Mouse (Mus musculus) neural tube, embryonic 11.5 days (tissue): ENCODE data around the gene Tmem186. TPM values are rescaled to one million over a fixed set of nuclear protein-coding genes. Genes with fewer than 3 reads are reported as not detected.

Experiments used
- ATAC-seq: fragments of 200-750 bp; cut with Nextera tagmentation; 2 replicates; pipeline ENCODE4 v1.8.0; 2017; ENCODE audit warnings: moderate number of reproducible peaks, mild to moderate bottlenecking, moderate TSS enrichment, moderate library complexity; ENCODE audit not compliant: insufficient read depth, low FRiP score, low TSS enrichment
- DNase-seq: peaks from one replicate; pipeline ENCODE4 v3.0.0-alpha.2; 2015; ENCODE audit warnings: low spot score
- H3K27ac ChIP-seq: fragments of 300-500 bp; sonication (generic); 2 replicates; pipeline ENCODE4 v1.5.1; 2014; ENCODE audit warnings: low read depth, mild to moderate bottlenecking, low read length
- H3K27me3 ChIP-seq: fragments of 300-500 bp; sonication (generic); 2 replicates; pipeline ENCODE4 v1.6.1; 2014; ENCODE audit warnings: mild to moderate bottlenecking, low read length, mixed read lengths; ENCODE audit not compliant: control insufficient read depth, insufficient read depth
- H3K36me3 ChIP-seq: fragments of 300-500 bp; sonication (generic); 2 replicates; pipeline ENCODE4 v1.6.1; 2014; ENCODE audit warnings: mild to moderate bottlenecking, low read length, moderate library complexity, mixed read lengths; ENCODE audit not compliant: control insufficient read depth, insufficient read depth
- H3K4me1 ChIP-seq: fragments of 300-500 bp; sonication (generic); 2 replicates; pipeline ENCODE4 v1.6.1; 2014; ENCODE audit warnings: low read length, mixed read lengths; ENCODE audit not compliant: control insufficient read depth, insufficient read depth
- H3K4me2 ChIP-seq: fragments of 300-500 bp; sonication (generic); 2 replicates; pipeline ENCODE4 v1.6.1; 2014; ENCODE audit warnings: low read depth, mild to moderate bottlenecking, moderate library complexity
- H3K4me3 ChIP-seq: fragments of 300-500 bp; sonication (generic); 2 replicates; pipeline ENCODE4 v1.5.1; 2014; ENCODE audit warnings: low read depth, low read length
- H3K9ac ChIP-seq: fragments of 300-500 bp; sonication (generic); 2 replicates; pipeline ENCODE4 v1.6.1; 2014; ENCODE audit warnings: mild to moderate bottlenecking, low read length
- H3K9me3 ChIP-seq: fragments of 300-500 bp; sonication (generic); 2 replicates; pipeline ENCODE4 v1.6.1; 2016; ENCODE audit warnings: low read length; ENCODE audit not compliant: control insufficient read depth
- WGBS: fragments of 180-500 bp; shearing (Covaris S2); extraction: QIAGEN DNeasy Blood & Tissue Kit; methylation state at CpG from one replicate; pipeline ENCODE4 v1.1.7; 2014; 5-methylcytosine and 5-hydroxymethylcytosine counted together
- polyA plus RNA-seq: library from polyadenylated mRNA; unstranded; fragments of >200 nt; fragmentation: Nextera tagmentation; extraction: Ambion mirVana; gene quantifications from 2 replicates; pipeline ENCODE4 v1.2.1, GENCODE M21; 2014

The Tmem186 gene
- polyA plus RNA-seq, 1 experiment from 2014 or later: 24.1 TPM

GRCm38 (mm10) chr16:8676800-8677199 lies 39.3 kb upstream of the Tmem186 start:
- Histone ChIP-seq H3K4me2 (no peak overlapping the region), H3K36me3 (no peaks in the 10 kb centered on the region), H3K9ac (no peak overlapping the region), H3K9me3 (no peaks in the 10 kb centered on the region), H3K27me3 (0 out of 2 replicates have a peak, but pooled peaks cover 5% of the 10 kb centered on the region), H3K4me1 (no peaks in the 10 kb centered on the region), H3K4me3 (no peak overlapping the region), H3K27ac (no peak overlapping the region)
- no peak for ATAC-seq
- peak; percentile 51 for DNase-seq
- WGBS: 51% methylated on average over 4 of the region's 4 CpGs

- Histone ChIP-seq H3K9ac (no peak overlapping the region), H3K9me3 (no peaks in the 10 kb centered on the region), H3K4me3 (no peak overlapping the region), H3K27me3 (0 out of 2 replicates have a peak, but pooled peaks cover 5% of the 10 kb centered on the region), H3K4me1 (no peaks in the 10 kb centered on the region), H3K27ac (no peak overlapping the region), H3K4me2 (no peak overlapping the region), H3K36me3 (no peaks in the 10 kb centered on the region)
- ATAC-seq (no peak), DNase-seq (no peak)
- WGBS: 79% methylated on average over 2 of the region's 2 CpGs
Observed at GRCm38 (mm10) chr16:8676228-8676627, 38.7 kb upstream of the Tmem186 start.

- ATAC-seq: no peak
- Histone ChIP-seq H3K9me3 (no peaks in the 10 kb centered on the region), H3K36me3 (no peaks in the 10 kb centered on the region), H3K4me2 (no peak overlapping the region), H3K9ac (no peak overlapping the region), H3K4me1 (peaks cover 2% of the 10 kb centered on the region), H3K27ac (no peak overlapping the region), H3K4me3 (no peak overlapping the region), H3K27me3 (0 out of 2 replicates have a peak, but pooled peaks cover 5% of the 10 kb centered on the region)
- WGBS: 88% methylated on average over 8 of the region's 8 CpGs
- no peak for DNase-seq
Observed at GRCm38 (mm10) chr16:8675559-8675958, 38.0 kb upstream of the Tmem186 start.

GRCm38 (mm10) chr16:8674165-8674564 lies 36.7 kb upstream of the Tmem186 start:
- H3K27ac ChIP-seq: no peak overlapping the region
- H3K4me3 ChIP-seq: no peak overlapping the region
- 5% methylated on average over 8 of the region's 8 CpGs for WGBS
- ATAC-seq (no peak), DNase-seq (peak; percentile 72)
- H3K36me3 ChIP-seq: no peaks in the 10 kb centered on the region
- no peaks in the 10 kb centered on the region for H3K9me3 ChIP-seq
- H3K9ac ChIP-seq: no peak overlapping the region
- H3K4me1 ChIP-seq: peaks cover 14% of the 10 kb centered on the region
- H3K4me2 ChIP-seq: no peak overlapping the region
- 0 out of 2 replicates have a peak, but pooled peaks cover 5% of the 10 kb centered on the region for H3K27me3 ChIP-seq

- no peak overlapping the region for H3K27ac ChIP-seq
- WGBS: 72% methylated on average over 6 of the region's 6 CpGs
Observed at GRCm38 (mm10) chr16:8673343-8673742, 35.8 kb upstream of the Tmem186 start.

GRCm38 (mm10) chr16:8672811-8673210 lies 35.3 kb upstream of the Tmem186 start:
- Histone ChIP-seq H3K9me3 (no peaks in the 10 kb centered on the region), H3K27ac (no peak overlapping the region), H3K27me3 (0 out of 2 replicates have a peak, but pooled peaks cover 5% of the 10 kb centered on the region), H3K4me1 (peaks cover 24% of the 10 kb centered on the region), H3K4me2 (no peak overlapping the region; the same call in 1 of the 2 replicates), H3K4me3 (no peak overlapping the region), H3K36me3 (no peaks in the 10 kb centered on the region), H3K9ac (no peak overlapping the region)
- ATAC-seq: no peak
- no peak for DNase-seq

More at GRCm38 (mm10) chr16:8673343-8673742, 35.8 kb upstream of the Tmem186 start:
- Histone ChIP-seq H3K4me1 (peaks cover 20% of the 10 kb centered on the region), H3K36me3 (no peaks in the 10 kb centered on the region), H3K4me2 (no peak overlapping the region), H3K9ac (no peak overlapping the region), H3K9me3 (no peaks in the 10 kb centered on the region), H3K4me3 (no peak overlapping the region), H3K27me3 (0 out of 2 replicates have a peak, but pooled peaks cover 5% of the 10 kb centered on the region)
- no peak for ATAC-seq
- DNase-seq: no peak

- WGBS: 2% methylated on average over 18 of the region's 18 CpGs
- 0 out of 2 replicates have a peak, but pooled peaks cover 5% of the 10 kb centered on the region for H3K27me3 ChIP-seq
- peak overlapping the region; percentile 62 for H3K4me3 ChIP-seq
- ATAC-seq (no peak), DNase-seq (no peak)
- peak overlapping the region; percentile 64 for H3K4me2 ChIP-seq
- peaks cover 28% of the 10 kb centered on the region for H3K4me1 ChIP-seq
- H3K9ac ChIP-seq: peak overlapping the region; percentile 37; the same call in 1 of the 2 replicates
- H3K9me3 ChIP-seq: no peaks in the 10 kb centered on the region
- no peak overlapping the region for H3K27ac ChIP-seq
- no peaks in the 10 kb centered on the region for H3K36me3 ChIP-seq
Observed at GRCm38 (mm10) chr16:8672350-8672687, 34.8 kb upstream of the Tmem186 start.

GRCm38 (mm10) chr16:8671551-8672349 lies 34.2 kb upstream of the Tmem186 start, which contains the start of gene Carhsp1:
Gene Carhsp1, minus strand, starts transcription at chr16:8672155.
- Histone ChIP-seq H3K4me2 (peak within 1 kb of the TSS; percentile 64), H3K9me3 (no peaks in the 10 kb centered on the region), H3K36me3 (no peaks in the 10 kb centered on the region), H3K9ac (peak within 1 kb of the TSS; percentile 69), H3K4me1 (peaks cover 28% of the 10 kb centered on the region), H3K27ac (peak within 1 kb of the TSS; percentile 31; the same call in 1 of the 2 replicates), H3K4me3 (peak within 1 kb of the TSS; percentile 62), H3K27me3 (0 out of 2 replicates have a peak, but pooled peaks cover 5% of the 10 kb centered on the region)
- DNase-seq (peak; percentile 97), ATAC-seq (peak; percentile 89)
- under 1% methylated on average over 67 of the region's 67 CpGs for WGBS
